Mouse (Mus musculus): Measurements from ENCODE around the gene Nptn. TPM values are rescaled to one million over a fixed set of nuclear protein-coding genes. Genes with fewer than 3 reads are reported as not detected.

The Nptn gene
- polyA plus RNA-seq, 1 experiment from 2014 or later = 50.7 TPM

GRCm38 (mm10) chr9:58688076-58688475 is 106.0 kb downstream of the Nptn start:
- no peak overlapping the region for H3K4me3 ChIP-seq
- H3K27ac ChIP-seq = no peak overlapping the region
- H3K27me3 ChIP-seq (ENCODE audit: poor library complexity, severe bottlenecking) = no peaks in the 10 kb centered on the region
- no peaks in the 10 kb centered on the region for H3K9me3 ChIP-seq
- WGBS = 90% methylated on average over 4 of the region's 4 CpGs
- DNase-seq (ENCODE audit: extremely low spot score, low spot score) = no peak
- no peaks in the 10 kb centered on the region for H3K36me3 ChIP-seq (replicated peaks)
- peaks cover 13% of the 10 kb centered on the region for H3K4me1 ChIP-seq

- peaks cover 7% of the 10 kb centered on the region; the same call in 1 of the 2 replicates for H3K4me1 ChIP-seq
- no peak overlapping the region for H3K4me3 ChIP-seq
- no peak overlapping the region for H3K27ac ChIP-seq
- no peaks in the 10 kb centered on the region for H3K36me3 ChIP-seq (replicated peaks)
- 90% methylated on average over 4 of the region's 4 CpGs for WGBS
- DNase-seq (ENCODE audit: extremely low spot score, low spot score) = no peak
- H3K27me3 ChIP-seq (ENCODE audit: poor library complexity, severe bottlenecking) = no peaks in the 10 kb centered on the region
- peaks cover 3% of the 10 kb centered on the region; the same call in 1 of the 2 replicates for H3K9me3 ChIP-seq
Measured at GRCm38 (mm10) chr9:58690701-58691100, 108.7 kb downstream of the Nptn start.

GRCm38 (mm10) chr9:58691471-58691870 is 109.4 kb downstream of the Nptn start:
- no peak overlapping the region for H3K4me3 ChIP-seq
- H3K4me1 ChIP-seq = peaks cover 7% of the 10 kb centered on the region; the same call in 1 of the 2 replicates
- no peaks in the 10 kb centered on the region for H3K27me3 ChIP-seq (ENCODE audit: poor library complexity, severe bottlenecking)
- no peaks in the 10 kb centered on the region for H3K36me3 ChIP-seq (replicated peaks)
- H3K9me3 ChIP-seq = peaks cover 3% of the 10 kb centered on the region; the same call in 1 of the 2 replicates
- WGBS = 90% methylated on average over 7 of the region's 7 CpGs
- H3K27ac ChIP-seq = no peak overlapping the region
- DNase-seq (ENCODE audit: extremely low spot score, low spot score) = no peak

GRCm38 (mm10) chr9:58698486-58698885 is 116.4 kb downstream of the Nptn start:
- Histone ChIP-seq H3K4me3 (no peak overlapping the region), H3K9me3 (peaks cover 3% of the 10 kb centered on the region; the same call in 1 of the 2 replicates), H3K4me1 (no peaks in the 10 kb centered on the region), H3K27me3 (ENCODE audit: poor library complexity, severe bottlenecking) (no peaks in the 10 kb centered on the region), H3K36me3 (replicated peaks) (no peaks in the 10 kb centered on the region), H3K27ac (no peak overlapping the region)
- DNase-seq (ENCODE audit: extremely low spot score, low spot score) = no peak
- WGBS = 93% methylated on average over 2 of the region's 2 CpGs

- Histone ChIP-seq H3K36me3 (replicated peaks) (no peaks in the 10 kb centered on the region), H3K9me3 (no peaks in the 10 kb centered on the region), H3K27me3 (ENCODE audit: poor library complexity, severe bottlenecking) (no peaks in the 10 kb centered on the region), H3K4me3 (no peak overlapping the region), H3K4me1 (no peaks in the 10 kb centered on the region), H3K27ac (no peak overlapping the region)
- DNase-seq (ENCODE audit: extremely low spot score, low spot score) = no peak
- 95% methylated on average over 2 of the region's 2 CpGs for WGBS
Measured at GRCm38 (mm10) chr9:58701751-58702150, 119.7 kb downstream of the Nptn start.

- Histone ChIP-seq H3K4me1 (no peaks in the 10 kb centered on the region), H3K9me3 (no peaks in the 10 kb centered on the region), H3K27ac (no peak overlapping the region), H3K27me3 (ENCODE audit: poor library complexity, severe bottlenecking) (no peaks in the 10 kb centered on the region), H3K4me3 (no peak overlapping the region), H3K36me3 (replicated peaks) (no peaks in the 10 kb centered on the region)
- 94% methylated on average over 7 of the region's 7 CpGs for WGBS
- DNase-seq (ENCODE audit: extremely low spot score, low spot score) = no peak
Measured at GRCm38 (mm10) chr9:58703766-58704165, 121.7 kb downstream of the Nptn start.

GRCm38 (mm10) chr9:58706024-58706423 is 124.0 kb downstream of the Nptn start:
- H3K4me1 ChIP-seq = no peaks in the 10 kb centered on the region
- no peak for DNase-seq (ENCODE audit: extremely low spot score, low spot score)
- no peaks in the 10 kb centered on the region for H3K27me3 ChIP-seq (ENCODE audit: poor library complexity, severe bottlenecking)
- H3K4me3 ChIP-seq = no peak overlapping the region
- no peaks in the 10 kb centered on the region for H3K9me3 ChIP-seq
- H3K36me3 ChIP-seq (replicated peaks) = no peaks in the 10 kb centered on the region
- 91% methylated on average over 7 of the region's 7 CpGs for WGBS
- H3K27ac ChIP-seq = no peak overlapping the region

Other genes starting within 250 kb of the Nptn start
- gene Tbc1d21, start 211.8 kb upstream of the Nptn start, polyA plus RNA-seq (2016; fragmentation: Nextera tagmentation; extraction: Ambion mirVana) = not detected in 2 replicates
- 0.66 TPM in 2 replicates for gene Insyn1, start 93.6 kb upstream of the Nptn start, polyA plus RNA-seq (2016; fragmentation: Nextera tagmentation; extraction: Ambion mirVana)
- 31.7 and 32.8 TPM in 2 replicates for gene Cd276, start 26.8 kb upstream of the Nptn start, polyA plus RNA-seq (2016; fragmentation: Nextera tagmentation; extraction: Ambion mirVana)
- gene Rec114, start 161.7 kb downstream of the Nptn start, polyA plus RNA-seq (2016; fragmentation: Nextera tagmentation; extraction: Ambion mirVana) = 0.91 and 0.97 TPM in 2 replicates
- 0.17 and 0.30 TPM in 2 replicates for gene Hcn4, start 241.2 kb downstream of the Nptn start, polyA plus RNA-seq (2016; fragmentation: Nextera tagmentation; extraction: Ambion mirVana)

Data from forebrain, embryonic 10.5 days (tissue).